Mouse (Mus musculus): ENCODE measurements at regions not wholly inside any gene's neighbourhood (a gene's known extent, or its start where the extent isn't known, plus 50 kb on each side); places are given as distances from the start of the nearest gene placed in this dataset.
A peak's percentile ranks its signal among the peaks of the same experiment; 100 is the strongest.

GRCm38 (mm10) chr3:35320844-35321393 lies 433.0 kb upstream of the Atp11b start:
- no peak for DNase-seq
- Histone ChIP-seq H3K27me3 (ENCODE audit: control insufficient read depth, insufficient read depth, low read length) (no peaks in the 10 kb centered on the region), H3K36me3 (ENCODE audit: control insufficient read depth, insufficient read depth, low read length) (no peaks in the 10 kb centered on the region), H3K4me3 (no peak overlapping the region), H3K79me2 (replicated peaks; ENCODE audit: control insufficient read depth, insufficient read depth, low read length) (no peaks in the 10 kb centered on the region), H3K4me1 (ENCODE audit: control insufficient read depth, insufficient read depth, low read length) (no peaks in the 10 kb centered on the region), H3K27ac (no peak overlapping the region), H3K9ac (ENCODE audit: low read depth, low read length) (no peak overlapping the region)
- intact Hi-C loops (cut with DNase I) = no loop called here
- TF ChIP-seq EP300 (IDR thresholded peaks at IDR 0.05; ENCODE audit: insufficient read depth, low read depth, low read length) (no peak), POLR2A (IDR thresholded peaks at IDR 0.05; ENCODE audit: insufficient read depth, low read depth, low read length) (no peak), CTCF (IDR thresholded peaks at IDR 0.05) (no peak)
- 49% methylated on average over 7 of the region's 7 CpGs for WGBS

DNA sequence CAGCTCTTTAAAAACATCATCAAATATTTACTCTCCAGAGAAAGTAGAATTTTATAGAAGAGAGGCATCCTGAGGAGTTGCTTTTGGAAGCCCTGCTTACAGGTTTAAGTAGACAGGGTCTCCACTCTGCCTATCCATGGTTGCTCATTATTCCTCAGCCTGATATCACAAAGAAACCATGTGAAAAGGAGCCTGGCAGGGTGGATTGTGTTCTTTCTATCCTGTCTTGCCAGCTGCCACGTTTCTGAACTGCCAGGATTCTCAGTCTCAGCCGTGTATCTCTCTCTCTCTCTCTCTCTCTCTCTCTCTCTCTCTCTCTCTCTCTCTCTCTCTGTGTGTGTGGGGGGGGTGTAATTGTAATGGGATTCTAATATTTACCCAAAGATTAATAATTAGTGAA lies 431.9 kb upstream of the Atp11b start:
- intact Hi-C loops (cut with DNase I) = no loop called here
- no peaks in the 10 kb centered on the region for H3K79me2 ChIP-seq (replicated peaks; ENCODE audit: control insufficient read depth, insufficient read depth, low read length)
- no peak overlapping the region for H3K27ac ChIP-seq
- WGBS = 33% methylated on average over 2 of the region's 2 CpGs
- no peak for DNase-seq
- no peaks in the 10 kb centered on the region for H3K27me3 ChIP-seq (ENCODE audit: control insufficient read depth, insufficient read depth, low read length)
- H3K4me3 ChIP-seq = no peak overlapping the region
- no peak overlapping the region for H3K9ac ChIP-seq (ENCODE audit: low read depth, low read length)
- TF ChIP-seq CTCF (IDR thresholded peaks at IDR 0.05) (no peak), EP300 (IDR thresholded peaks at IDR 0.05; ENCODE audit: insufficient read depth, low read depth, low read length) (no peak), POLR2A (IDR thresholded peaks at IDR 0.05; ENCODE audit: insufficient read depth, low read depth, low read length) (no peak)
- no peaks in the 10 kb centered on the region for H3K36me3 ChIP-seq (ENCODE audit: control insufficient read depth, insufficient read depth, low read length)
- H3K4me1 ChIP-seq (ENCODE audit: control insufficient read depth, insufficient read depth, low read length) = no peaks in the 10 kb centered on the region

GRCm38 (mm10) chr3:35322899-35323298 lies 431.0 kb upstream of the Atp11b start:
- no peaks in the 10 kb centered on the region for H3K27me3 ChIP-seq (ENCODE audit: control insufficient read depth, insufficient read depth, low read length)
- H3K4me3 ChIP-seq = no peak overlapping the region
- no peak overlapping the region for H3K27ac ChIP-seq
- H3K9ac ChIP-seq (ENCODE audit: low read depth, low read length) = no peak overlapping the region
- no peaks in the 10 kb centered on the region for H3K4me1 ChIP-seq (ENCODE audit: control insufficient read depth, insufficient read depth, low read length)
- 80% methylated on average over 4 of the region's 4 CpGs for WGBS
- intact Hi-C loops (cut with DNase I) = no loop called here
- DNase-seq = no peak
- TF ChIP-seq EP300 (IDR thresholded peaks at IDR 0.05; ENCODE audit: insufficient read depth, low read depth, low read length) (no peak), CTCF (IDR thresholded peaks at IDR 0.05) (no peak), POLR2A (IDR thresholded peaks at IDR 0.05; ENCODE audit: insufficient read depth, low read depth, low read length) (no peak)
- H3K79me2 ChIP-seq (replicated peaks; ENCODE audit: control insufficient read depth, insufficient read depth, low read length) = no peaks in the 10 kb centered on the region
- no peaks in the 10 kb centered on the region for H3K36me3 ChIP-seq (ENCODE audit: control insufficient read depth, insufficient read depth, low read length)

DNA sequence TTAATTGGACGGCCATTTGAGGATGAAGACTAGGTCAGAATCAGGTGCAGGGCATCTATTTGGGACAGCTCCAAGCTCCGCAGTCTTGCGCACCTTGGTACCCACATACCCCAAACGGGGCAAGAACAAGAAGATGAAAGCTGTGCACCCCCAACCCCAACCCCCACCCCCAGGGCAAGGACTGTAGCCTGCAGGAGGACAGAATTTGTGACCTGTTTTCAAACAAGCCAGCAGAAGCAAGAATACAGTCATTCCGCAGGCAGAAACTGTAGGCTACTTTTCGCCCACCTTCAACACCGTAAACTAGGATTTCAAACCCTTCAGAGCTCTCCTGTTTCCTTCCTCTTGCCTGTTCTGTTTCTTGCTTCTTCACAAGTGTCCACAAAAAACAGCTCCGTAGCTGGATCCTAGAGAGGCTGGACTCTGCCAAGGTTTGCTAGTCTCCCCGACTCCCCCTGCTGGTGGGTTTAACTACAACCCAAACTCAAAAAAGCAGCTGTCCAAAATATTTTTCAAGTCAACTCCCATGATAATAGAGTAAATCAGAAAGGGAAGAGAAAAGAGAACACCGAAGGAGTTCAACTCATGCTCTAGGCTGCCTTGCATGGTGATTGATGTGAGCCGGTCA lies 430.3 kb upstream of the Atp11b start:
- DNase-seq = peak in 1 of 2 experiments; percentile 9
- no peak overlapping the region for H3K27ac ChIP-seq
- no peaks in the 10 kb centered on the region for H3K79me2 ChIP-seq (replicated peaks; ENCODE audit: control insufficient read depth, insufficient read depth, low read length)
- H3K4me1 ChIP-seq (ENCODE audit: control insufficient read depth, insufficient read depth, low read length) = no peaks in the 10 kb centered on the region
- H3K36me3 ChIP-seq (ENCODE audit: control insufficient read depth, insufficient read depth, low read length) = no peaks in the 10 kb centered on the region
- TF ChIP-seq EP300 (IDR thresholded peaks at IDR 0.05; ENCODE audit: insufficient read depth, low read depth, low read length) (no peak), POLR2A (IDR thresholded peaks at IDR 0.05; ENCODE audit: insufficient read depth, low read depth, low read length) (no peak), CTCF (IDR thresholded peaks at IDR 0.05) (peak; percentile 60)
- no peaks in the 10 kb centered on the region for H3K27me3 ChIP-seq (ENCODE audit: control insufficient read depth, insufficient read depth, low read length)
- intact Hi-C loops (cut with DNase I) = no loop called here
- no peak overlapping the region for H3K9ac ChIP-seq (ENCODE audit: low read depth, low read length)
- no peak overlapping the region for H3K4me3 ChIP-seq
- WGBS = 61% methylated on average over 11 of the region's 11 CpGs

- no peaks in the 10 kb centered on the region for H3K79me2 ChIP-seq (replicated peaks; ENCODE audit: control insufficient read depth, insufficient read depth, low read length)
- H3K36me3 ChIP-seq (ENCODE audit: control insufficient read depth, insufficient read depth, low read length) = no peaks in the 10 kb centered on the region
- WGBS = 70% methylated on average over 11 of the region's 11 CpGs
- no peak overlapping the region for H3K4me3 ChIP-seq
- TF ChIP-seq POLR2A (IDR thresholded peaks at IDR 0.05; ENCODE audit: insufficient read depth, low read depth, low read length) = no peak
- H3K27ac ChIP-seq = no peak overlapping the region
- intact Hi-C loops (cut with DNase I) = no loop called here
- H3K27me3 ChIP-seq (ENCODE audit: control insufficient read depth, insufficient read depth, low read length) = no peaks in the 10 kb centered on the region
- no peak for DNase-seq
- no peaks in the 10 kb centered on the region for H3K4me1 ChIP-seq (ENCODE audit: control insufficient read depth, insufficient read depth, low read length)
- no peak overlapping the region for H3K9ac ChIP-seq (ENCODE audit: low read depth, low read length)
These were observed 429.7 kb upstream of the Atp11b start for GRCm38 (mm10) chr3:35324186-35324585.

DNA sequence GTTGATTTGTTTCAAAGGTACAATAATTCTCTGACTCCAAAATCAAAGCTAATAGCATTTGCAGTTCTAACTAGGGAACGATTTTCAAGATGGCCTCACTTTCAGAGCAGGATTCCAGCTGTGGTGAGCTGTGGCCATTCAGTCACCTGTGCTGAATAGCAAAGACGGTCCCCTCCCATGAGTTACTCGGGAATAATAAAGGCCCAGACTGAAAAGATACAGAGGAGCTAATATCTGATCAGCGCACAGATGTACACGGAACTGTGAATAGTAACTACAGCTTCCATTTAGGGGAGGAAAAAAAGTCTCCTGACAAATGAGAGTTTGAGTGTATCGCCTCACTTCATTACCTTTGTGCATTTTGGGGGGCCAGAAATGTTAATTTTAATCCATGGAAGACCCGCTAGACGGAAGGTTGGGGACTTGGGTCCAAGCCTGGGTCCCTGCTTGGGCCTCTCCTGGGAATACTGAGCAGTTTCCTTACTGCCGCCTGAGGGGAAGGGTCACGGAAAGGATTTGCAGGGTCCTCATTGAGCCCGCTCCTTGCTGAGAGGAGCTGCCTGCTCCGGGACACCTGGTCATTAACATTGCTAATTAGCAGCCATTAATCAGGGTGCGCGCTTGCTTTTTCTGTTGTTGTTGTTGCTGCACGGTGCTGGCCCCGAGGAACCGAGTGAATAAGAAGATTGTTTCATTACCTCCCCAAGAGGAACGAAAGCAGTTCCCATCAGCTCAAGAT lies 421.2 kb upstream of the Atp11b start:
- TF ChIP-seq EP300 (IDR thresholded peaks at IDR 0.05; ENCODE audit: insufficient read depth, low read depth, low read length) (no peak), POLR2A (IDR thresholded peaks at IDR 0.05; ENCODE audit: insufficient read depth, low read depth, low read length) (no peak), CTCF (IDR thresholded peaks at IDR 0.05) (no peak)
- no peak for DNase-seq
- Histone ChIP-seq H3K27me3 (ENCODE audit: control insufficient read depth, insufficient read depth, low read length) (no peaks in the 10 kb centered on the region), H3K4me3 (no peak overlapping the region), H3K36me3 (ENCODE audit: control insufficient read depth, insufficient read depth, low read length) (no peaks in the 10 kb centered on the region), H3K27ac (no peak overlapping the region), H3K4me1 (ENCODE audit: control insufficient read depth, insufficient read depth, low read length) (no peaks in the 10 kb centered on the region), H3K79me2 (replicated peaks; ENCODE audit: control insufficient read depth, insufficient read depth, low read length) (no peaks in the 10 kb centered on the region), H3K9ac (ENCODE audit: low read depth, low read length) (no peak overlapping the region)
- intact Hi-C loops (cut with DNase I) = no loop called here
- WGBS = 32% methylated on average over 18 of the region's 18 CpGs

Data from heart, adult 2 months (tissue).